In the genomic region with DNA sequence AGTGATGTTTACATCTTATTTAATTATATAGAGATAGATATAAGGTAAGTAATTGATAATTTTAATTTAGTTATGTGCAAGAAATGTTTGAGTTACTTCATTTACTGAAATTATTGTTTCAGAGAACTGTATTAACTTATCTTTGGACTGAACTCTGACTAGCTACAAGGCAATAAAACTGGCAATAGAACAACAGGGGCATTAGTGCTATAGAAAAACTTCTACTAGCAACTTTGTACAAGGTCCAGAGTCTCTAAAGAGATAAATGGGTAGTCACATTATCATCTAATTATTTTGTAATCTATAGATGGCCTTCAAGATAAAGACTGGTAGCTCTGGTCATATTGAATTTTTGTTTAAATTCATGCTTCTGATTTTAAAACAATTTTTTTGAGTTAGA, we compare ENCODE assay signal across 30 mouse cellular contexts.
"Had no signal": no experiment of that assay in that cellular context is flagged by ENCODE, and none has a peak within 500 bp of the region (broad histone marks: within the 10 kb centered on the region; RNA-seq: fewer than 3 reads in every experiment).

No protein-coding gene starts in this region.

- H3K4me3 ChIP-seq: limb, embryonic 10.5 days; limb, embryonic 12.5 days; limb, embryonic 13.5 days; limb, embryonic 15.5 days; liver, embryonic 12.5 days; liver, embryonic 13.5 days; liver, embryonic 15.5 days; lung, embryonic 15.5 days; megakaryocyte, embryonic 14.5 days; midbrain, embryonic 10.5 days; midbrain, embryonic 12.5 days; midbrain, embryonic 15.5 days; myocyte had no signal

- H3K9me3 ChIP-seq: limb, embryonic 10.5 days; limb, embryonic 12.5 days; limb, embryonic 13.5 days; limb, embryonic 15.5 days; liver, embryonic 12.5 days; liver, embryonic 13.5 days; liver, embryonic 15.5 days; lung, embryonic 15.5 days; megakaryocyte, embryonic 14.5 days; midbrain, embryonic 10.5 days; midbrain, embryonic 12.5 days; midbrain, embryonic 15.5 days had no signal

- H3K9ac ChIP-seq: limb, embryonic 12.5 days; limb, embryonic 13.5 days; limb, embryonic 15.5 days; liver, embryonic 12.5 days; liver, embryonic 13.5 days; liver, embryonic 14.5 days; liver, embryonic 15.5 days; liver, postnatal 0 days; lung, embryonic 14.5 days; lung, embryonic 15.5 days; midbrain, embryonic 12.5 days; midbrain, embryonic 15.5 days had no signal

- H3K27ac ChIP-seq: limb, embryonic 10.5 days; limb, embryonic 12.5 days; limb, embryonic 13.5 days; limb, embryonic 15.5 days; liver, embryonic 12.5 days; liver, embryonic 13.5 days; liver, embryonic 14.5 days; liver, embryonic 15.5 days; lung, embryonic 15.5 days; macrophage; midbrain, embryonic 10.5 days; midbrain, embryonic 12.5 days; midbrain, embryonic 15.5 days had no signal

- H3K4me1 ChIP-seq: limb, embryonic 12.5 days; limb, embryonic 13.5 days; limb, embryonic 15.5 days; liver, embryonic 12.5 days; liver, embryonic 13.5 days; liver, embryonic 15.5 days; lung, embryonic 15.5 days; megakaryocyte, embryonic 14.5 days; midbrain, embryonic 10.5 days; midbrain, embryonic 12.5 days; midbrain, embryonic 15.5 days had no signal

- H3K27me3 ChIP-seq: limb, embryonic 12.5 days; limb, embryonic 13.5 days; limb, embryonic 15.5 days; liver, embryonic 12.5 days; liver, embryonic 13.5 days; liver, embryonic 15.5 days; lung, embryonic 15.5 days; megakaryocyte, embryonic 14.5 days; midbrain, embryonic 12.5 days; midbrain, embryonic 15.5 days had no signal

- H3K4me2 ChIP-seq: limb, embryonic 12.5 days; limb, embryonic 13.5 days; limb, embryonic 15.5 days; liver, embryonic 11.5 days; liver, embryonic 12.5 days; liver, embryonic 13.5 days; liver, embryonic 15.5 days; lung, embryonic 14.5 days; lung, embryonic 15.5 days; midbrain, embryonic 11.5 days; midbrain, embryonic 12.5 days; midbrain, embryonic 15.5 days had no signal

- ATAC-seq: liver, embryonic 12.5 days; liver, postnatal 0 days; lung, postnatal 0 days; midbrain, embryonic 15.5 days; midbrain, embryonic 16.5 days had no signal

- H3K36me3 ChIP-seq: limb, embryonic 10.5 days; limb, embryonic 12.5 days; limb, embryonic 13.5 days; limb, embryonic 15.5 days; liver, embryonic 12.5 days; liver, embryonic 13.5 days; liver, embryonic 15.5 days; lung, embryonic 15.5 days; midbrain, embryonic 10.5 days; midbrain, embryonic 12.5 days; midbrain, embryonic 15.5 days had no signal

- DNase-seq: left cerebral cortex, postnatal 4 days; liver; liver, embryonic 13.5 days; liver, postnatal 0 days; lung, adult 18-20 months; lung, adult 2 months; lung, embryonic 14.5 days; lung, postnatal 10 days; lung, postnatal 14 days; lung, postnatal 36 days; lung, postnatal 4 days; midbrain, embryonic 14.5 days had no signal
